Mouse (Mus musculus) liver, embryonic 14.5 days (tissue): ENCODE data around the gene Olfr1157. TPM values are rescaled to one million over a fixed set of nuclear protein-coding genes. Genes with fewer than 3 reads are reported as not detected.

Experiments used
- ATAC-seq: fragments of 200-750 bp; cut with Nextera tagmentation; 2 replicates; pipeline ENCODE4 v1.8.0; 2017; ENCODE audit warnings: moderate number of reproducible peaks, mild to moderate bottlenecking, moderate library complexity; ENCODE audit not compliant: insufficient read depth
- DNase-seq, 3 experiments: peaks; one replicate each; pipeline ENCODE4 v3.0.0-alpha.2; 2012 to 2013; ENCODE audit warnings: low read depth in 3 of 3, low spot score in 3 of 3
- H3K27ac ChIP-seq: fragments of 300-500 bp; sonication (generic); 2 replicates; pipeline ENCODE4 v1.5.1; 2014; ENCODE audit warnings: moderate library complexity, mild to moderate bottlenecking, control low read depth, inconsistent platforms
- H3K27me3 ChIP-seq: fragments of 300-500 bp; sonication (generic); 2 replicates; pipeline ENCODE4 v1.6.1; 2014; ENCODE audit warnings: mild to moderate bottlenecking, low read length, moderate library complexity; ENCODE audit not compliant: control insufficient read depth, insufficient read depth
- H3K36me3 ChIP-seq: fragments of 300-500 bp; sonication (generic); replicated peaks from 2 replicates; pipeline ENCODE4 v1.6.1; 2014; ENCODE audit warnings: low read depth; ENCODE audit not compliant: control insufficient read depth, insufficient read depth
- H3K4me1 ChIP-seq, 2 experiments: fragments of 200-500 bp in 1 of 2; fragments of 300-500 bp in 1 of 2; sonication (generic) in 1 of 2; replicated peaks; 2 replicates each; pipeline ENCODE4 v1.6.1; 2012 to 2014; ENCODE audit warnings: antibody characterized with exemption in 1 of 2, inconsistent platforms in 1 of 2, low read length in 1 of 2; ENCODE audit not compliant: control insufficient read depth in 2 of 2, insufficient read depth in 2 of 2
- H3K4me2 ChIP-seq: fragments of 300-500 bp; sonication (generic); 2 replicates; pipeline ENCODE4 v1.6.1; 2014; ENCODE audit warnings: low read depth, mild to moderate bottlenecking, control low read depth, moderate library complexity
- H3K4me3 ChIP-seq, 2 experiments: fragments of 200-500 bp in 1 of 2; fragments of 300-500 bp in 1 of 2; sonication (generic) in 1 of 2; 2 replicates each; pipeline ENCODE4 v1.5.1; 2012 to 2014; ENCODE audit warnings: low read depth in 2 of 2, low read length in 2 of 2, mild to moderate bottlenecking in 2 of 2, control low read depth in 1 of 2, inconsistent platforms in 1 of 2, moderate library complexity in 1 of 2; ENCODE audit not compliant: insufficient read depth in 1 of 2
- H3K9ac ChIP-seq: fragments of 300-500 bp; sonication (generic); replicated peaks from 2 replicates; pipeline ENCODE4 v1.6.1; 2014; ENCODE audit warnings: mild to moderate bottlenecking, control low read depth, moderate library complexity
- H3K9me3 ChIP-seq: fragments of 300-500 bp; sonication (generic); 2 replicates; pipeline ENCODE4 v1.6.1; 2016; ENCODE audit warnings: low read length, mixed read lengths; ENCODE audit not compliant: control insufficient read depth
- CTCF ChIP-seq: IDR thresholded peaks from 2 replicates; pipeline ENCODE4 v1.5.1; 2016; ENCODE audit warnings: antibody characterized with exemption, low read depth, control low read depth
- EP300 ChIP-seq: IDR thresholded peaks from 2 replicates; pipeline ENCODE4 v1.6.1; 2016; ENCODE audit warnings: antibody characterized with exemption, low read depth
- WGBS: fragments of 180-500 bp; shearing (Covaris S2); extraction: QIAGEN DNeasy Blood & Tissue Kit; methylation state at CpG from one replicate; pipeline ENCODE4 v1.1.7; 2014; ENCODE audit not compliant: insufficient replicate concordance; 5-methylcytosine and 5-hydroxymethylcytosine counted together
- polyA plus RNA-seq, 2 experiments: library from polyadenylated mRNA; depleted of rRNA in 1 of 2; stranded (reverse) in 1 of 2; unstranded in 1 of 2; fragments of >200 nt; fragmentation: Nextera tagmentation in 1 of 2; extraction: Ambion mirVana in 1 of 2; gene quantifications; 2 replicates each; pipeline versions ENCODE4 v1.2.1 to v1.2.3; 2012 to 2014

Gene Olfr1157
- not detected in 2 replicates for polyA plus RNA-seq (2012; rRNA removed)
- polyA plus RNA-seq (2014; fragmentation: Nextera tagmentation; extraction: Ambion mirVana) = not detected in 2 replicates

- Histone ChIP-seq H3K4me1 (no peaks in the 10 kb centered on the region), H3K36me3 (no peaks in the 10 kb centered on the region), H3K4me2 (no peak within 1 kb of the TSS), H3K4me3 (no peak within 1 kb of the TSS), H3K9me3 (no peaks in the 10 kb centered on the region), H3K9ac (no peak within 1 kb of the TSS), H3K27me3 (no peaks in the 10 kb centered on the region), H3K27ac (no peak within 1 kb of the TSS)
- no peak for DNase-seq
- TF ChIP-seq CTCF = no peak
- no peak for TF ChIP-seq EP300
- no peak for ATAC-seq
- WGBS = 81% methylated on average over 4 of the region's 4 CpGs
These were observed at the start of gene Olfr1157 for GRCm38 (mm10) chr2:87968199-87968598. Gene Olfr1157 (minus strand): TSS chr2:87968299.

DNA sequence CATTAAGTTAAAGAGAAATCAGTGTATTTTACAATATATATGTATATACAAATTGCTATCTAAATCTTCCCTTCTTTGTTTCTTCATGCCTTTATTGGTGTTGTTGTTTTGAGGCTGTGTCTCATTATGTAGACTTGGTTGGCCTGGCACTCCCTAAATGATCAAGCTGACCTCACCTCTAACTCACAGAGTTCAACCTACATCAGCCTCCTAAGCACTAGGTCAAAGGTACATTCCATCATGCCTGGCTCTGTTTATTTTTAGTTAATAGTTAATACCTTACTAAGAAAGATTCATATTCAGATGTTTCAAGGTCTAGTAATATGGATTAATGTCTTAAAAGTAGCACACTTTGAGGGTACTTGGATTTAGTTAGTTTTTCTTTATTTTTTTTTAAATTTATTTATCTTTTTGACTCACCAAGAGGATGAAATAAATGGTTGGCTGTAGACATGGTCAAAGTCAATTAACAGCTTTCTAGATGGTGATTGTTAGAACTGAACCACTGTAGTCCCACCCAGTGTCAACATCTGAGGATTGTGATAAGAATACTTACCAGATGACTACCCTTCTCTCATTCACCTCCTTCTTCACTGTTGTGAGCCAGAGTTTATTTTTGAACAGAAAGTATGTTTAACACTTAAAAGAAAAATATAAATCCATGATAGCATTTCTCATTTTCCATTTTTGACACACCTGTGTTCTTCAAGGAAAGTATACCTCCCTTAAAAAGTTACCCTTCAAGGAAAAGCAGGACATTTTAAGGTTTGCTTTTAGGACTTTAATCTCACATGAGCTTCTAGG lies 39.6 kb upstream of the Olfr1157 start, which contains the start of gene Olfr1160:
Olfr1160 (minus strand) TSS at position 754 of the 804 bp plus-strand sequence.
- H3K36me3 ChIP-seq = no peaks in the 10 kb centered on the region
- H3K4me3 ChIP-seq = no peak within 1 kb of the TSS
- H3K27me3 ChIP-seq = no peaks in the 10 kb centered on the region
- no peak within 1 kb of the TSS for H3K27ac ChIP-seq
- DNase-seq (no peak), ATAC-seq (no peak)
- TF ChIP-seq EP300 (no peak), CTCF (no peak)
- H3K9ac ChIP-seq = no peak within 1 kb of the TSS
- no peaks in the 10 kb centered on the region for H3K9me3 ChIP-seq
- no peak within 1 kb of the TSS for H3K4me2 ChIP-seq
- no peaks in the 10 kb centered on the region for H3K4me1 ChIP-seq

DNA sequence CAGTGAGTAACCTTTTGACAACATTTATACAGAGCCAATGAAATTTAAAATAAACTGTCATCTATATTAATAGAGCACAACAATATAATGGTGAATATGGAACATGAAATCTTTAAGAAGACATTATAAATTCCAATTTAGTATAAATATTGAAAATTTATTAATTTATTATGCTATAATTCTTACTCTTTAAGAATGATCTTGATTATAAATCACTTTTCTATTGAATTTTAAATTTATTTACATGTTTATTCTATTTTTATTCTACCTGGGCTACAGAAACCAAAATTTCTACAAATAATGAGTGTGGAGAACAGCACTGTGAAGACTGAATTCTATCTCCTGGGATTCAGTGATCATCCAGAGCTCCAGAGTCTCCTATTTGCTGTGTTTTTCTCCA lies 21.7 kb upstream of the Olfr1157 start, which contains the start of gene Olfr1158:
Olfr1158 (plus strand) TSS at position 301 of the 400 bp plus-strand sequence.
- no peak for DNase-seq
- TF ChIP-seq EP300 (no peak), CTCF (no peak)
- Histone ChIP-seq H3K36me3 (no peaks in the 10 kb centered on the region), H3K4me1 (no peaks in the 10 kb centered on the region), H3K4me3 (no peak within 1 kb of the TSS), H3K27ac (no peak within 1 kb of the TSS), H3K4me2 (no peak within 1 kb of the TSS), H3K9ac (no peak within 1 kb of the TSS), H3K9me3 (no peaks in the 10 kb centered on the region), H3K27me3 (no peaks in the 10 kb centered on the region)
- no peak for ATAC-seq

DNA sequence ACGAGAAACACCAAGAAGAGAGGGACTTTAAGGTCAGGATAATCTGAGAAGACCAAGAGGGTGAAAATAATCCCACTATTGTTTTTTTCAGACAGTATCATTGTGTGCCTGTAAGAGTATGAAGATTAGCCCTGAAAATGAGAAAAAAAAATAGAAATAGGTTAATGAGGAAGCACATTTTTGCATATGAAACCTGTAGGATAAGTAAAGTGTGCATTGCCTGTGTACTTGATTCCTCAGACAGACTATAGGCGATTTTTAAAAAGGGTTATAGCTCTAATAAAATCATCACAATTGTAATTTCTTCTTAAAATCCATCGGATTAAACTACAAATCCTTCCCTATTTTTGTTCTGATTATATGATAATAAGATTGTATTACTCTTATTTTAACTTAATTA lies 6.5 kb upstream of the Olfr1157 start, which contains the start of gene Olfr74:
Olfr74 (minus strand) TSS at position 101 of the 400 bp plus-strand sequence.
- Histone ChIP-seq H3K9me3 (no peaks in the 10 kb centered on the region), H3K4me3 (no peak within 1 kb of the TSS), H3K4me2 (no peak within 1 kb of the TSS), H3K27me3 (no peaks in the 10 kb centered on the region), H3K27ac (no peak within 1 kb of the TSS), H3K36me3 (no peaks in the 10 kb centered on the region), H3K9ac (no peak within 1 kb of the TSS), H3K4me1 (no peaks in the 10 kb centered on the region)
- DNase-seq (no peak), ATAC-seq (no peak)
- TF ChIP-seq EP300 = no peak
- TF ChIP-seq CTCF = no peak
- WGBS = 44% methylated on average over 3 of the region's 3 CpGs

- DNase-seq (no peak), ATAC-seq (no peak)
- H3K27me3 ChIP-seq = no peaks in the 10 kb centered on the region
- no peak within 1 kb of the TSS for H3K4me3 ChIP-seq
- no peaks in the 10 kb centered on the region for H3K4me1 ChIP-seq
- H3K4me2 ChIP-seq = no peak within 1 kb of the TSS
- TF ChIP-seq EP300 = no peak
- no peak for TF ChIP-seq CTCF
- no peaks in the 10 kb centered on the region for H3K9me3 ChIP-seq
- H3K9ac ChIP-seq = no peak within 1 kb of the TSS
- H3K27ac ChIP-seq = no peak within 1 kb of the TSS
- H3K36me3 ChIP-seq = no peaks in the 10 kb centered on the region
These were observed 15.1 kb downstream of the Olfr1157 start, which contains the start of gene Olfr1156 for GRCm38 (mm10) chr2:87953000-87953399. Gene Olfr1156 (minus strand): TSS chr2:87953100.
